Mouse (Mus musculus): ENCODE measurements around the gene Fam50a. TPM values are rescaled to one million over a fixed set of nuclear protein-coding genes. Genes with fewer than 3 reads are reported as not detected.
"Not testable (repeated sequence)": the region's sequence is repeated elsewhere in the genome, so short reads cannot be mapped to it uniquely, and the experiment has no call there.

Gene Fam50a
- polyA plus RNA-seq, 1 experiment, result 53.9 TPM

- TF ChIP-seq CTCF (IDR thresholded peaks at IDR 0.05; ENCODE audit: borderline replicate concordance, insufficient read depth, low read length) (no peak), POLR2A (IDR thresholded peaks at IDR 0.05; ENCODE audit: low read depth, low read length) (peak; percentile 52)
- Histone ChIP-seq H3K4me1 (ENCODE audit: control insufficient read depth, insufficient read depth, low read length) (no peaks in the 10 kb centered on the region; the same call in 1 of the 2 replicates), H3K4me3 (ENCODE audit: insufficient read depth, low read length) (peak within 1 kb of the TSS; percentile 56), H3K27ac (ENCODE audit: insufficient read depth, low read length) (peak within 1 kb of the TSS; percentile 63; the same call in 1 of the 2 replicates)
Measured at GRCm38 (mm10) chrX:74328725-74329161, 15.9 kb downstream of the Fam50a start, which contains the start of gene Plxna3. Gene Plxna3 (plus strand): TSS chrX:74329066.

GRCm38 (mm10) chrX:74329215-74329671 lies 16.4 kb downstream of the Fam50a start:
- Histone ChIP-seq H3K4me3 (ENCODE audit: insufficient read depth, low read length) (peak overlapping the region; percentile 56), H3K27ac (ENCODE audit: insufficient read depth, low read length) (no peak overlapping the region), H3K4me1 (ENCODE audit: control insufficient read depth, insufficient read depth, low read length) (no peaks in the 10 kb centered on the region; the same call in 1 of the 2 replicates)
- no peak for TF ChIP-seq CTCF (IDR thresholded peaks at IDR 0.05; ENCODE audit: borderline replicate concordance, insufficient read depth, low read length)
- TF ChIP-seq POLR2A (IDR thresholded peaks at IDR 0.05; ENCODE audit: low read depth, low read length), result no peak

GRCm38 (mm10) chrX:74330166-74330930 lies 17.5 kb downstream of the Fam50a start:
- Histone ChIP-seq H3K27ac (ENCODE audit: insufficient read depth, low read length) (no peak overlapping the region), H3K4me3 (ENCODE audit: insufficient read depth, low read length) (peak overlapping the region; percentile 56), H3K4me1 (ENCODE audit: control insufficient read depth, insufficient read depth, low read length) (no peaks in the 10 kb centered on the region; the same call in 1 of the 2 replicates)
- no peak for TF ChIP-seq CTCF (IDR thresholded peaks at IDR 0.05; ENCODE audit: borderline replicate concordance, insufficient read depth, low read length)

GRCm38 (mm10) chrX:74352645-74353466 lies 40.0 kb downstream of the Fam50a start:
- Histone ChIP-seq H3K4me1 (ENCODE audit: control insufficient read depth, insufficient read depth, low read length) (no peaks in the 10 kb centered on the region), H3K27ac (ENCODE audit: insufficient read depth, low read length) (peak overlapping the region; percentile 4; the same call in 1 of the 2 replicates), H3K4me3 (ENCODE audit: insufficient read depth, low read length) (peak overlapping the region; percentile 70)
- no peak for TF ChIP-seq CTCF (IDR thresholded peaks at IDR 0.05; ENCODE audit: borderline replicate concordance, insufficient read depth, low read length)
- peak; percentile 40; the same call in 1 of the 2 replicates for TF ChIP-seq POLR2A (IDR thresholded peaks at IDR 0.05; ENCODE audit: low read depth, low read length)

GRCm38 (mm10) chrX:74353467-74353770 lies 40.6 kb downstream of the Fam50a start, which contains the start of gene Lage3:
Gene Lage3 (minus strand): TSS chrX:74353618.
- no peak for TF ChIP-seq CTCF (IDR thresholded peaks at IDR 0.05; ENCODE audit: borderline replicate concordance, insufficient read depth, low read length)
- TF ChIP-seq POLR2A (IDR thresholded peaks at IDR 0.05; ENCODE audit: low read depth, low read length), result peak; percentile 87
- peak within 1 kb of the TSS; percentile 4; the same call in 1 of the 2 replicates for H3K27ac ChIP-seq (ENCODE audit: insufficient read depth, low read length)

GRCm38 (mm10) chrX:74357069-74357468 lies 44.2 kb downstream of the Fam50a start:
- H3K4me3 ChIP-seq (ENCODE audit: insufficient read depth, low read length); H3K4me1 ChIP-seq (ENCODE audit: control insufficient read depth, insufficient read depth, low read length); H3K27ac ChIP-seq (ENCODE audit: insufficient read depth, low read length): not testable (repeated sequence)

More at GRCm38 (mm10) chrX:74353467-74353770, 40.6 kb downstream of the Fam50a start, which contains the start of gene Lage3:
- peak within 1 kb of the TSS; percentile 70 for H3K4me3 ChIP-seq (ENCODE audit: insufficient read depth, low read length)
- no peaks in the 10 kb centered on the region for H3K4me1 ChIP-seq (ENCODE audit: control insufficient read depth, insufficient read depth, low read length)

GRCm38 (mm10) chrX:74359171-74359570 lies 46.3 kb downstream of the Fam50a start:
- H3K4me3 ChIP-seq (ENCODE audit: insufficient read depth, low read length), result no peak overlapping the region
- no peaks in the 10 kb centered on the region for H3K4me1 ChIP-seq (ENCODE audit: control insufficient read depth, insufficient read depth, low read length)
- H3K27ac ChIP-seq (ENCODE audit: insufficient read depth, low read length), result no peak overlapping the region
- no peak for TF ChIP-seq CTCF (IDR thresholded peaks at IDR 0.05; ENCODE audit: borderline replicate concordance, insufficient read depth, low read length)
- no peak for TF ChIP-seq POLR2A (IDR thresholded peaks at IDR 0.05; ENCODE audit: low read depth, low read length)

- no peak overlapping the region for H3K27ac ChIP-seq (ENCODE audit: insufficient read depth, low read length)
- H3K4me3 ChIP-seq (ENCODE audit: insufficient read depth, low read length), result peak overlapping the region; percentile 83
- TF ChIP-seq POLR2A (IDR thresholded peaks at IDR 0.05; ENCODE audit: low read depth, low read length), result no peak
- TF ChIP-seq CTCF (IDR thresholded peaks at IDR 0.05; ENCODE audit: borderline replicate concordance, insufficient read depth, low read length), result no peak
- peaks cover 4% of the 10 kb centered on the region; the same call in 1 of the 2 replicates for H3K4me1 ChIP-seq (ENCODE audit: control insufficient read depth, insufficient read depth, low read length)
Measured at GRCm38 (mm10) chrX:74367512-74367911, 54.7 kb downstream of the Fam50a start.

GRCm38 (mm10) chrX:74368209-74368909 lies 55.5 kb downstream of the Fam50a start:
- TF ChIP-seq POLR2A (IDR thresholded peaks at IDR 0.05; ENCODE audit: low read depth, low read length) (peak; percentile 67), CTCF (IDR thresholded peaks at IDR 0.05; ENCODE audit: borderline replicate concordance, insufficient read depth, low read length) (no peak)
- Histone ChIP-seq H3K27ac (ENCODE audit: insufficient read depth, low read length) (peak overlapping the region; percentile 21; the same call in 1 of the 2 replicates), H3K4me1 (ENCODE audit: control insufficient read depth, insufficient read depth, low read length) (peaks cover 4% of the 10 kb centered on the region; the same call in 1 of the 2 replicates), H3K4me3 (ENCODE audit: insufficient read depth, low read length) (peak overlapping the region; percentile 83)

Other genes with a start within 250 kb of the Fam50a start
- not detected in 2 replicates for gene Opn1mw, start 185.6 kb upstream of the Fam50a start, polyA plus RNA-seq (2011; ENCODE audit: insufficient read length, low read depth, missing spikeins)
- 19.0 and 21.0 TPM in 2 replicates for gene Mecp2, start 177.7 kb upstream of the Fam50a start, polyA plus RNA-seq (2011; ENCODE audit: insufficient read length, low read depth, missing spikeins)
- not detected in 2 replicates for gene Tex28, start 145.2 kb upstream of the Fam50a start, polyA plus RNA-seq (2011; ENCODE audit: insufficient read length, low read depth, missing spikeins)
- gene Tktl1, start 135.8 kb upstream of the Fam50a start, polyA plus RNA-seq (2011; ENCODE audit: insufficient read length, low read depth, missing spikeins), result not detected in 2 replicates
- 1,955 and 2,266 TPM in 2 replicates for gene Flna, start 63.2 kb upstream of the Fam50a start, polyA plus RNA-seq (2011; ENCODE audit: insufficient read length, low read depth, missing spikeins)
- gene Emd, start 58.3 kb upstream of the Fam50a start, polyA plus RNA-seq (2011; ENCODE audit: insufficient read length, low read depth, missing spikeins), result 195 and 206 TPM in 2 replicates
- gene Rpl10, start 42.2 kb upstream of the Fam50a start, polyA plus RNA-seq (2011; ENCODE audit: insufficient read length, low read depth, missing spikeins), result 311 and 352 TPM in 2 replicates
- 43.2 and 52.9 TPM in 2 replicates for gene Taz, start 31.1 kb upstream of the Fam50a start, polyA plus RNA-seq (2011; ENCODE audit: insufficient read length, low read depth, missing spikeins)
- 8.0 and 12.1 TPM in 2 replicates for gene Dnase1l1, start 30.7 kb upstream of the Fam50a start, polyA plus RNA-seq (2011; ENCODE audit: insufficient read length, low read depth, missing spikeins)
- gene Atp6ap1, start 15.9 kb upstream of the Fam50a start, polyA plus RNA-seq (2011; ENCODE audit: insufficient read length, low read depth, missing spikeins), result 290 and 334 TPM in 2 replicates
- 184 and 194 TPM in 2 replicates for gene Gdi1, start 8.0 kb upstream of the Fam50a start, polyA plus RNA-seq (2011; ENCODE audit: insufficient read length, low read depth, missing spikeins)
- gene Plxna3, start 16.0 kb downstream of the Fam50a start, polyA plus RNA-seq (2011; ENCODE audit: insufficient read length, low read depth, missing spikeins), result 39.7 and 53.1 TPM in 2 replicates
- 56.1 and 62.9 TPM in 2 replicates for gene Lage3, start 40.6 kb downstream of the Fam50a start, polyA plus RNA-seq (2011; ENCODE audit: insufficient read length, low read depth, missing spikeins)
- gene Ubl4a, start 60.2 kb downstream of the Fam50a start, polyA plus RNA-seq (2011; ENCODE audit: insufficient read length, low read depth, missing spikeins), result 47.0 and 62.6 TPM in 2 replicates
- gene Slc10a3, start 60.3 kb downstream of the Fam50a start, polyA plus RNA-seq (2011; ENCODE audit: insufficient read length, low read depth, missing spikeins), result 20.6 and 22.4 TPM in 2 replicates
- gene Fam3a, start 80.2 kb downstream of the Fam50a start, polyA plus RNA-seq (2011; ENCODE audit: insufficient read length, low read depth, missing spikeins), result 23.5 and 30.6 TPM in 2 replicates
- gene Ikbkg, start 80.3 kb downstream of the Fam50a start, polyA plus RNA-seq (2011; ENCODE audit: insufficient read length, low read depth, missing spikeins), result 36.8 and 57.9 TPM in 2 replicates
- gene G6pdx, start 116.2 kb downstream of the Fam50a start, polyA plus RNA-seq (2011; ENCODE audit: insufficient read length, low read depth, missing spikeins), result 58.1 and 65.0 TPM in 2 replicates
- not detected in 2 replicates for gene Gm6880, start 168.4 kb downstream of the Fam50a start, polyA plus RNA-seq (2011; ENCODE audit: insufficient read length, low read depth, missing spikeins)

All from embryonic fibroblast, embryonic 13.5 days (primary cell).